Mouse (Mus musculus): ENCODE measurements around the gene Zfp790. TPM values are rescaled to one million over a fixed set of nuclear protein-coding genes. Genes with fewer than 3 reads are reported as not detected.

Gene Zfp790
- polyA plus RNA-seq, 1 experiment from 2014 or later: 13.2 TPM

GRCm38 (mm10) chr7:29807046-29807445 lies 8.9 kb upstream of the Zfp790 start:
- DNase-seq (ENCODE audit: extremely low spot score, low spot score): no peak
- H3K4me1 ChIP-seq: no peaks in the 10 kb centered on the region
- no peaks in the 10 kb centered on the region for H3K27me3 ChIP-seq (ENCODE audit: poor library complexity, severe bottlenecking)
- no peak overlapping the region for H3K27ac ChIP-seq
- WGBS: 85% methylated on average over 5 of the region's 5 CpGs
- no peak overlapping the region for H3K4me3 ChIP-seq
- peaks cover 11% of the 10 kb centered on the region; the same call in 1 of the 2 replicates for H3K9me3 ChIP-seq
- H3K36me3 ChIP-seq (replicated peaks): peaks cover 6% of the 10 kb centered on the region

GRCm38 (mm10) chr7:29812244-29812643 lies 3.7 kb upstream of the Zfp790 start:
- Histone ChIP-seq H3K4me3 (no peak overlapping the region), H3K27me3 (ENCODE audit: poor library complexity, severe bottlenecking) (no peaks in the 10 kb centered on the region)

GRCm38 (mm10) chr7:29814381-29814780 lies 1.5 kb upstream of the Zfp790 start:
- 85% methylated on average over 2 of the region's 2 CpGs for WGBS
- H3K27ac ChIP-seq: no peak overlapping the region
- peaks cover 7% of the 10 kb centered on the region; the same call in 1 of the 2 replicates for H3K9me3 ChIP-seq
- peaks cover 6% of the 10 kb centered on the region for H3K36me3 ChIP-seq (replicated peaks)
- peaks cover 28% of the 10 kb centered on the region for H3K4me1 ChIP-seq
- no peak for DNase-seq (ENCODE audit: extremely low spot score, low spot score)
- H3K27me3 ChIP-seq (ENCODE audit: poor library complexity, severe bottlenecking): no peaks in the 10 kb centered on the region
- H3K4me3 ChIP-seq: peak overlapping the region; percentile 76; the same call in 1 of the 2 replicates

More at GRCm38 (mm10) chr7:29812244-29812643, 3.7 kb upstream of the Zfp790 start:
- Histone ChIP-seq H3K27ac (no peak overlapping the region), H3K4me1 (peaks cover 23% of the 10 kb centered on the region), H3K9me3 (peaks cover 11% of the 10 kb centered on the region; the same call in 1 of the 2 replicates), H3K36me3 (replicated peaks) (peaks cover 6% of the 10 kb centered on the region)
- 89% methylated on average over 1 of the region's 1 CpGs for WGBS
- DNase-seq (ENCODE audit: extremely low spot score, low spot score): no peak

- Histone ChIP-seq H3K27me3 (ENCODE audit: poor library complexity, severe bottlenecking) (no peaks in the 10 kb centered on the region), H3K9me3 (peaks cover 6% of the 10 kb centered on the region; the same call in 1 of the 2 replicates), H3K27ac (peak overlapping the region; percentile 84), H3K4me3 (peak overlapping the region; percentile 76), H3K4me1 (peaks cover 30% of the 10 kb centered on the region), H3K36me3 (replicated peaks) (peaks cover 6% of the 10 kb centered on the region)
- 3% methylated on average over 12 of the region's 12 CpGs for WGBS
- DNase-seq (ENCODE audit: extremely low spot score, low spot score): no peak
These were observed 691 bp upstream of the Zfp790 start for GRCm38 (mm10) chr7:29815061-29815784.

GRCm38 (mm10) chr7:29818619-29819254 lies 2.8 kb downstream of the Zfp790 start:
- H3K36me3 ChIP-seq (replicated peaks): peaks cover 32% of the 10 kb centered on the region
- peak overlapping the region; percentile 72 for H3K27ac ChIP-seq
- peak overlapping the region; percentile 62 for H3K4me3 ChIP-seq
- DNase-seq (ENCODE audit: extremely low spot score, low spot score): peak; percentile 70
- H3K4me1 ChIP-seq: peaks cover 30% of the 10 kb centered on the region
- no peaks in the 10 kb centered on the region for H3K9me3 ChIP-seq
- no peaks in the 10 kb centered on the region for H3K27me3 ChIP-seq (ENCODE audit: poor library complexity, severe bottlenecking)
- 4% methylated on average over 12 of the region's 12 CpGs for WGBS

- 94% methylated on average over 12 of the region's 12 CpGs for WGBS
- Histone ChIP-seq H3K4me3 (no peak overlapping the region), H3K27ac (no peak overlapping the region), H3K9me3 (no peaks in the 10 kb centered on the region; the same call in 1 of the 2 replicates), H3K4me1 (no peaks in the 10 kb centered on the region), H3K36me3 (replicated peaks) (peaks cover 90% of the 10 kb centered on the region), H3K27me3 (ENCODE audit: poor library complexity, severe bottlenecking) (no peaks in the 10 kb centered on the region)
- no peak for DNase-seq (ENCODE audit: extremely low spot score, low spot score)
These were observed 12.1 kb downstream of the Zfp790 start for GRCm38 (mm10) chr7:29828001-29828400.

- H3K4me3 ChIP-seq: no peak overlapping the region
- no peak overlapping the region for H3K27ac ChIP-seq
- no peaks in the 10 kb centered on the region; the same call in 1 of the 2 replicates for H3K9me3 ChIP-seq
- H3K27me3 ChIP-seq (ENCODE audit: poor library complexity, severe bottlenecking): no peaks in the 10 kb centered on the region
- 92% methylated on average over 12 of the region's 12 CpGs for WGBS
- H3K36me3 ChIP-seq (replicated peaks): peaks cover 82% of the 10 kb centered on the region
- no peaks in the 10 kb centered on the region for H3K4me1 ChIP-seq
- DNase-seq (ENCODE audit: extremely low spot score, low spot score): no peak
These were observed 13.9 kb downstream of the Zfp790 start for GRCm38 (mm10) chr7:29829804-29830203.

- Histone ChIP-seq H3K9me3 (no peaks in the 10 kb centered on the region), H3K4me1 (no peaks in the 10 kb centered on the region), H3K36me3 (replicated peaks) (peaks cover 20% of the 10 kb centered on the region), H3K4me3 (no peak overlapping the region), H3K27ac (no peak overlapping the region), H3K27me3 (ENCODE audit: poor library complexity, severe bottlenecking) (no peaks in the 10 kb centered on the region)
- 91% methylated on average over 1 of the region's 1 CpGs for WGBS
- no peak for DNase-seq (ENCODE audit: extremely low spot score, low spot score)
These were observed 20.9 kb downstream of the Zfp790 start for GRCm38 (mm10) chr7:29836816-29837215.

GRCm38 (mm10) chr7:29839256-29839655 lies 23.3 kb downstream of the Zfp790 start:
- 86% methylated on average over 3 of the region's 3 CpGs for WGBS
- Histone ChIP-seq H3K36me3 (replicated peaks) (peaks cover 23% of the 10 kb centered on the region), H3K9me3 (no peaks in the 10 kb centered on the region), H3K27ac (no peak overlapping the region), H3K27me3 (ENCODE audit: poor library complexity, severe bottlenecking) (no peaks in the 10 kb centered on the region), H3K4me3 (no peak overlapping the region), H3K4me1 (no peaks in the 10 kb centered on the region)
- no peak for DNase-seq (ENCODE audit: extremely low spot score, low spot score)

- no peaks in the 10 kb centered on the region for H3K9me3 ChIP-seq
- H3K4me3 ChIP-seq: no peak overlapping the region
- no peaks in the 10 kb centered on the region for H3K4me1 ChIP-seq
- no peaks in the 10 kb centered on the region for H3K27me3 ChIP-seq (ENCODE audit: poor library complexity, severe bottlenecking)
- no peak overlapping the region for H3K27ac ChIP-seq
- peaks cover 50% of the 10 kb centered on the region for H3K36me3 ChIP-seq (replicated peaks)
- no peak for DNase-seq (ENCODE audit: extremely low spot score, low spot score)
- WGBS: 68% methylated on average over 1 of the region's 1 CpGs
These were observed 26.2 kb downstream of the Zfp790 start for GRCm38 (mm10) chr7:29842105-29842504.

GRCm38 (mm10) chr7:29844616-29845015 lies 28.7 kb downstream of the Zfp790 start:
- Histone ChIP-seq H3K27ac (no peak overlapping the region), H3K4me1 (no peaks in the 10 kb centered on the region), H3K36me3 (replicated peaks) (peaks cover 75% of the 10 kb centered on the region), H3K4me3 (no peak overlapping the region), H3K27me3 (ENCODE audit: poor library complexity, severe bottlenecking) (no peaks in the 10 kb centered on the region), H3K9me3 (no peaks in the 10 kb centered on the region)
- 95% methylated on average over 5 of the region's 5 CpGs for WGBS
- DNase-seq (ENCODE audit: extremely low spot score, low spot score): no peak

- 58% methylated on average over 9 of the region's 9 CpGs for WGBS
- no peaks in the 10 kb centered on the region for H3K27me3 ChIP-seq (ENCODE audit: poor library complexity, severe bottlenecking)
- peaks cover 8% of the 10 kb centered on the region; the same call in 1 of the 2 replicates for H3K9me3 ChIP-seq
- H3K4me1 ChIP-seq: peaks cover 14% of the 10 kb centered on the region
- H3K4me3 ChIP-seq: peak overlapping the region; percentile 72
- peaks cover 38% of the 10 kb centered on the region for H3K36me3 ChIP-seq (replicated peaks)
- no peak for DNase-seq (ENCODE audit: extremely low spot score, low spot score)
- peak overlapping the region; percentile 86 for H3K27ac ChIP-seq
These were observed 36.9 kb downstream of the Zfp790 start for GRCm38 (mm10) chr7:29852831-29853218.
